Mouse (Mus musculus) kidney, embryonic 16.5 days (tissue): ENCODE data around the gene Tbc1d10a. TPM values are rescaled to one million over a fixed set of nuclear protein-coding genes. Genes with fewer than 3 reads are reported as not detected.
A peak's percentile ranks its signal among the peaks of the same experiment; 100 is the strongest.
"Not testable (repeated sequence)": the region's sequence is repeated elsewhere in the genome, so short reads cannot be mapped to it uniquely, and the experiment has no call there.

Experiments used
- ATAC-seq: fragments of 200-750 bp; cut with Nextera tagmentation; 2 replicates; pipeline ENCODE4 v1.8.0; 2017; ENCODE audit warnings: moderate TSS enrichment; ENCODE audit not compliant: low FRiP score, low TSS enrichment
- H3K27ac ChIP-seq: fragments of 300-500 bp; sonication (generic); 2 replicates; pipeline ENCODE4 v1.5.1; 2014; ENCODE audit warnings: low read length
- H3K27me3 ChIP-seq: fragments of 300-500 bp; sonication (generic); 2 replicates; pipeline ENCODE4 v1.6.1; 2014; ENCODE audit warnings: low read length, control low read depth, mixed read lengths; ENCODE audit not compliant: insufficient read depth
- H3K36me3 ChIP-seq: fragments of 300-500 bp; sonication (generic); 2 replicates; pipeline ENCODE4 v1.6.1; 2014; ENCODE audit warnings: low read length, control low read depth, mixed read lengths; ENCODE audit not compliant: insufficient read depth
- H3K4me1 ChIP-seq: fragments of 300-500 bp; sonication (generic); 2 replicates; pipeline ENCODE4 v1.6.1; 2014; ENCODE audit warnings: low read length, control low read depth, mixed read lengths; ENCODE audit not compliant: insufficient read depth
- H3K4me2 ChIP-seq: fragments of 300-500 bp; sonication (generic); replicated peaks from 2 replicates; pipeline ENCODE4 v1.6.1; 2014; ENCODE audit warnings: low read depth, low read length
- H3K4me3 ChIP-seq: fragments of 300-500 bp; sonication (generic); 2 replicates; pipeline ENCODE4 v1.5.1; 2014; ENCODE audit warnings: mild to moderate bottlenecking, low read length
- H3K9ac ChIP-seq: fragments of 300-500 bp; sonication (generic); replicated peaks from 2 replicates; pipeline ENCODE4 v1.6.1; 2014; ENCODE audit warnings: low read length
- H3K9me3 ChIP-seq: fragments of 300-500 bp; sonication (generic); 2 replicates; pipeline ENCODE4 v1.6.1; 2016; ENCODE audit warnings: low read length, control low read depth
- WGBS: fragments of 180-500 bp; shearing (Covaris S2); extraction: QIAGEN DNeasy Blood & Tissue Kit; methylation state at CpG from one replicate; pipeline ENCODE4 v1.1.7; 2014; 5-methylcytosine and 5-hydroxymethylcytosine counted together
- polyA plus RNA-seq: library from polyadenylated mRNA; unstranded; fragments of >200 nt; fragmentation: Nextera tagmentation; extraction: Ambion mirVana; gene quantifications from 2 replicates; pipeline ENCODE4 v1.2.1, GENCODE M21; 2015

Tbc1d10a gene
- polyA plus RNA-seq, 1 experiment from 2014 or later, result 51.3 TPM

- Histone ChIP-seq H3K9ac (no peak overlapping the region), H3K36me3 (peaks cover 90% of the 10 kb centered on the region), H3K4me2 (no peak overlapping the region), H3K4me1 (no peaks in the 10 kb centered on the region), H3K27ac (no peak overlapping the region), H3K4me3 (no peak overlapping the region), H3K27me3 (no peaks in the 10 kb centered on the region), H3K9me3 (no peaks in the 10 kb centered on the region)
- 67% methylated on average over 4 of the region's 4 CpGs for WGBS
- no peak for ATAC-seq
Observed at GRCm38 (mm10) chr11:4177716-4178115, 8.9 kb upstream of the Tbc1d10a start.

- H3K4me1 ChIP-seq, result no peaks in the 10 kb centered on the region
- H3K27me3 ChIP-seq, result no peaks in the 10 kb centered on the region
- H3K9ac ChIP-seq, result no peak overlapping the region
- H3K27ac ChIP-seq, result no peak overlapping the region
- no peak for ATAC-seq
- H3K4me3 ChIP-seq, result no peak overlapping the region
- no peaks in the 10 kb centered on the region for H3K9me3 ChIP-seq
- WGBS, result 23% methylated on average over 1 of the region's 1 CpGs
- no peak overlapping the region for H3K4me2 ChIP-seq
- peaks cover 52% of the 10 kb centered on the region for H3K36me3 ChIP-seq
Observed at GRCm38 (mm10) chr11:4182061-4182460, 4.5 kb upstream of the Tbc1d10a start.

- Histone ChIP-seq H3K27me3 (no peaks in the 10 kb centered on the region), H3K27ac (no peak overlapping the region), H3K9me3 (no peaks in the 10 kb centered on the region), H3K9ac (no peak overlapping the region), H3K4me1 (peaks cover 13% of the 10 kb centered on the region), H3K36me3 (peaks cover 38% of the 10 kb centered on the region), H3K4me3 (no peak overlapping the region), H3K4me2 (no peak overlapping the region)
- ATAC-seq, result no peak
Observed at GRCm38 (mm10) chr11:4183511-4183910, 3.1 kb upstream of the Tbc1d10a start.

GRCm38 (mm10) chr11:4184251-4184952 is 2.2 kb upstream of the Tbc1d10a start:
- ATAC-seq, result no peak
- Histone ChIP-seq H3K9me3 (no peaks in the 10 kb centered on the region), H3K4me3 (no peak overlapping the region), H3K27me3 (no peaks in the 10 kb centered on the region), H3K4me1 (peaks cover 19% of the 10 kb centered on the region), H3K27ac (no peak overlapping the region), H3K4me2 (no peak overlapping the region), H3K36me3 (peaks cover 29% of the 10 kb centered on the region), H3K9ac (no peak overlapping the region)
- 68% methylated on average over 4 of the region's 4 CpGs for WGBS

GRCm38 (mm10) chr11:4185480-4185879 is 1.1 kb upstream of the Tbc1d10a start:
- Histone ChIP-seq H3K4me1 (peaks cover 25% of the 10 kb centered on the region), H3K36me3 (peaks cover 19% of the 10 kb centered on the region)
- H3K4me3 ChIP-seq, H3K9me3 ChIP-seq, H3K9ac ChIP-seq, H3K4me2 ChIP-seq, H3K27ac ChIP-seq, H3K27me3 ChIP-seq, ATAC-seq: not testable (repeated sequence)
- 91% methylated on average over 6 of the region's 6 CpGs for WGBS

- H3K27ac ChIP-seq, result no peak overlapping the region
- no peaks in the 10 kb centered on the region for H3K9me3 ChIP-seq
- peaks cover 42% of the 10 kb centered on the region for H3K4me1 ChIP-seq
- peak overlapping the region; percentile 91 for H3K9ac ChIP-seq
- H3K4me3 ChIP-seq, result peak overlapping the region; percentile 87
- peaks cover 5% of the 10 kb centered on the region; the same call in 1 of the 2 replicates for H3K36me3 ChIP-seq
- 9% methylated on average over 9 of the region's 9 CpGs for WGBS
- no peaks in the 10 kb centered on the region for H3K27me3 ChIP-seq
- H3K4me2 ChIP-seq, result peak overlapping the region; percentile 63
- no peak for ATAC-seq
Observed at GRCm38 (mm10) chr11:4187318-4187700, 720 bp downstream of the Tbc1d10a start.

GRCm38 (mm10) chr11:4189182-4189581 is 2.6 kb downstream of the Tbc1d10a start:
- no peak overlapping the region for H3K4me2 ChIP-seq
- ATAC-seq, result no peak
- H3K27ac ChIP-seq, result peak overlapping the region; percentile 58
- H3K9me3 ChIP-seq, result no peaks in the 10 kb centered on the region
- no peaks in the 10 kb centered on the region for H3K36me3 ChIP-seq
- 70% methylated on average over 6 of the region's 6 CpGs for WGBS
- H3K4me3 ChIP-seq, result no peak overlapping the region
- H3K9ac ChIP-seq, result no peak overlapping the region
- H3K27me3 ChIP-seq, result no peaks in the 10 kb centered on the region
- peaks cover 49% of the 10 kb centered on the region for H3K4me1 ChIP-seq

GRCm38 (mm10) chr11:4190677-4191076 is 4.1 kb downstream of the Tbc1d10a start:
- no peaks in the 10 kb centered on the region for H3K9me3 ChIP-seq
- no peak overlapping the region for H3K4me3 ChIP-seq
- 60% methylated on average over 3 of the region's 3 CpGs for WGBS
- H3K27ac ChIP-seq, result peak overlapping the region; percentile 13; the same call in 1 of the 2 replicates
- ATAC-seq, result no peak
- no peak overlapping the region for H3K4me2 ChIP-seq
- H3K9ac ChIP-seq, result no peak overlapping the region
- peaks cover 50% of the 10 kb centered on the region for H3K4me1 ChIP-seq
- no peaks in the 10 kb centered on the region for H3K27me3 ChIP-seq
- H3K36me3 ChIP-seq, result no peaks in the 10 kb centered on the region

GRCm38 (mm10) chr11:4192757-4193156 is 6.2 kb downstream of the Tbc1d10a start:
- no peak overlapping the region; the same call in 1 of the 2 replicates for H3K27ac ChIP-seq

GRCm38 (mm10) chr11:4193420-4193819 is 6.8 kb downstream of the Tbc1d10a start:
- H3K27me3 ChIP-seq, result no peaks in the 10 kb centered on the region
- no peak overlapping the region for H3K9ac ChIP-seq
- H3K4me3 ChIP-seq, result no peak overlapping the region
- H3K27ac ChIP-seq, result no peak overlapping the region
- peaks cover 66% of the 10 kb centered on the region for H3K4me1 ChIP-seq
- no peaks in the 10 kb centered on the region for H3K9me3 ChIP-seq
- ATAC-seq, result no peak
- H3K36me3 ChIP-seq, result no peaks in the 10 kb centered on the region
- no peak overlapping the region for H3K4me2 ChIP-seq

More at GRCm38 (mm10) chr11:4192757-4193156, 6.2 kb downstream of the Tbc1d10a start:
- Histone ChIP-seq H3K36me3 (no peaks in the 10 kb centered on the region), H3K9ac (no peak overlapping the region), H3K27me3 (no peaks in the 10 kb centered on the region), H3K9me3 (no peaks in the 10 kb centered on the region), H3K4me3 (no peak overlapping the region), H3K4me2 (no peak overlapping the region), H3K4me1 (peaks cover 66% of the 10 kb centered on the region)
- ATAC-seq, result no peak
- 77% methylated on average over 3 of the region's 3 CpGs for WGBS
